Mouse (Mus musculus) neural tube, embryonic 11.5 days (tissue): ENCODE results near the gene Tmod2. TPM values are rescaled to one million over a fixed set of nuclear protein-coding genes. Genes with fewer than 3 reads are reported as not detected.

Source experiments
- ATAC-seq: fragments of 200-750 bp; cut with Nextera tagmentation; 2 replicates; pipeline ENCODE4 v1.8.0; 2017; ENCODE audit warnings: moderate number of reproducible peaks, mild to moderate bottlenecking, moderate TSS enrichment, moderate library complexity; ENCODE audit not compliant: insufficient read depth, low FRiP score, low TSS enrichment
- DNase-seq: peaks from one replicate; pipeline ENCODE4 v3.0.0-alpha.2; 2015; ENCODE audit warnings: low spot score
- H3K27ac ChIP-seq: fragments of 300-500 bp; sonication (generic); 2 replicates; pipeline ENCODE4 v1.5.1; 2014; ENCODE audit warnings: low read depth, mild to moderate bottlenecking, low read length
- H3K27me3 ChIP-seq: fragments of 300-500 bp; sonication (generic); 2 replicates; pipeline ENCODE4 v1.6.1; 2014; ENCODE audit warnings: mild to moderate bottlenecking, low read length, mixed read lengths; ENCODE audit not compliant: control insufficient read depth, insufficient read depth
- H3K36me3 ChIP-seq: fragments of 300-500 bp; sonication (generic); 2 replicates; pipeline ENCODE4 v1.6.1; 2014; ENCODE audit warnings: mild to moderate bottlenecking, low read length, moderate library complexity, mixed read lengths; ENCODE audit not compliant: control insufficient read depth, insufficient read depth
- H3K4me1 ChIP-seq: fragments of 300-500 bp; sonication (generic); 2 replicates; pipeline ENCODE4 v1.6.1; 2014; ENCODE audit warnings: low read length, mixed read lengths; ENCODE audit not compliant: control insufficient read depth, insufficient read depth
- H3K4me2 ChIP-seq: fragments of 300-500 bp; sonication (generic); 2 replicates; pipeline ENCODE4 v1.6.1; 2014; ENCODE audit warnings: low read depth, mild to moderate bottlenecking, moderate library complexity
- H3K4me3 ChIP-seq: fragments of 300-500 bp; sonication (generic); 2 replicates; pipeline ENCODE4 v1.5.1; 2014; ENCODE audit warnings: low read depth, low read length
- H3K9ac ChIP-seq: fragments of 300-500 bp; sonication (generic); 2 replicates; pipeline ENCODE4 v1.6.1; 2014; ENCODE audit warnings: mild to moderate bottlenecking, low read length
- H3K9me3 ChIP-seq: fragments of 300-500 bp; sonication (generic); 2 replicates; pipeline ENCODE4 v1.6.1; 2016; ENCODE audit warnings: low read length; ENCODE audit not compliant: control insufficient read depth
- WGBS: fragments of 180-500 bp; shearing (Covaris S2); extraction: QIAGEN DNeasy Blood & Tissue Kit; methylation state at CpG from one replicate; pipeline ENCODE4 v1.1.7; 2014; 5-methylcytosine and 5-hydroxymethylcytosine counted together
- polyA plus RNA-seq: library from polyadenylated mRNA; unstranded; fragments of >200 nt; fragmentation: Nextera tagmentation; extraction: Ambion mirVana; gene quantifications from 2 replicates; pipeline ENCODE4 v1.2.1, GENCODE M21; 2014

The Tmod2 gene
- polyA plus RNA-seq, 1 experiment from 2014 or later: 58.8 TPM

- no peak for ATAC-seq
- H3K9ac ChIP-seq: no peak overlapping the region
- no peak for DNase-seq
- no peaks in the 10 kb centered on the region for H3K36me3 ChIP-seq
- WGBS: 81% methylated on average over 3 of the region's 3 CpGs
- H3K27ac ChIP-seq: no peak overlapping the region
- no peaks in the 10 kb centered on the region for H3K27me3 ChIP-seq
- H3K9me3 ChIP-seq: no peaks in the 10 kb centered on the region
- H3K4me1 ChIP-seq: no peaks in the 10 kb centered on the region
- H3K4me2 ChIP-seq: no peak overlapping the region
- H3K4me3 ChIP-seq: no peak overlapping the region
These were observed 5.4 kb upstream of the Tmod2 start for GRCm38 (mm10) chr9:75616560-75616959.

GRCm38 (mm10) chr9:75609965-75610364 is 1.2 kb downstream of the Tmod2 start:
- H3K27ac ChIP-seq: no peak overlapping the region; the same call in 1 of the 2 replicates
- peak overlapping the region; percentile 77 for H3K4me2 ChIP-seq
- no peaks in the 10 kb centered on the region for H3K36me3 ChIP-seq
- no peaks in the 10 kb centered on the region for H3K9me3 ChIP-seq
- no peaks in the 10 kb centered on the region for H3K4me1 ChIP-seq
- H3K9ac ChIP-seq: peak overlapping the region; percentile 75
- 22% methylated on average over 16 of the region's 16 CpGs for WGBS
- DNase-seq: peak; percentile 20
- peak overlapping the region; percentile 81 for H3K4me3 ChIP-seq
- H3K27me3 ChIP-seq: no peaks in the 10 kb centered on the region
- no peak for ATAC-seq

GRCm38 (mm10) chr9:75609505-75609904 is 1.6 kb downstream of the Tmod2 start:
- H3K4me2 ChIP-seq: peak overlapping the region; percentile 77
- no peaks in the 10 kb centered on the region for H3K36me3 ChIP-seq
- no peaks in the 10 kb centered on the region for H3K9me3 ChIP-seq
- ATAC-seq (peak; percentile 33; the same call in 1 of the 2 replicates), DNase-seq (peak; percentile 35)
- H3K4me1 ChIP-seq: no peaks in the 10 kb centered on the region
- H3K27ac ChIP-seq: no peak overlapping the region
- 50% methylated on average over 1 of the region's 1 CpGs for WGBS
- H3K27me3 ChIP-seq: no peaks in the 10 kb centered on the region
- H3K9ac ChIP-seq: no peak overlapping the region; the same call in 1 of the 2 replicates
- H3K4me3 ChIP-seq: peak overlapping the region; percentile 81

GRCm38 (mm10) chr9:75607496-75607895 is 3.6 kb downstream of the Tmod2 start:
- ATAC-seq: no peak
- H3K27me3 ChIP-seq: no peaks in the 10 kb centered on the region
- no peak overlapping the region for H3K4me3 ChIP-seq
- H3K9ac ChIP-seq: no peak overlapping the region
- no peak for DNase-seq
- no peaks in the 10 kb centered on the region for H3K4me1 ChIP-seq
- 90% methylated on average over 4 of the region's 4 CpGs for WGBS
- H3K27ac ChIP-seq: no peak overlapping the region
- no peak overlapping the region for H3K4me2 ChIP-seq
- H3K36me3 ChIP-seq: no peaks in the 10 kb centered on the region
- H3K9me3 ChIP-seq: no peaks in the 10 kb centered on the region

GRCm38 (mm10) chr9:75601510-75601909 is 9.6 kb downstream of the Tmod2 start:
- Histone ChIP-seq H3K9ac (no peak overlapping the region), H3K27me3 (no peaks in the 10 kb centered on the region), H3K4me2 (no peak overlapping the region), H3K4me1 (no peaks in the 10 kb centered on the region), H3K36me3 (no peaks in the 10 kb centered on the region), H3K4me3 (no peak overlapping the region), H3K9me3 (no peaks in the 10 kb centered on the region), H3K27ac (no peak overlapping the region)
- WGBS: 45% methylated on average over 12 of the region's 12 CpGs
- no peak for DNase-seq
- ATAC-seq: no peak

- Histone ChIP-seq H3K9ac (no peak overlapping the region), H3K27ac (no peak overlapping the region), H3K27me3 (no peaks in the 10 kb centered on the region), H3K4me3 (no peak overlapping the region), H3K4me2 (no peak overlapping the region), H3K36me3 (no peaks in the 10 kb centered on the region), H3K9me3 (no peaks in the 10 kb centered on the region), H3K4me1 (no peaks in the 10 kb centered on the region)
- DNase-seq (no peak), ATAC-seq (no peak)
- 79% methylated on average over 7 of the region's 7 CpGs for WGBS
These were observed 10.8 kb downstream of the Tmod2 start for GRCm38 (mm10) chr9:75600166-75600934.

- peaks cover 3% of the 10 kb centered on the region; the same call in 1 of the 2 replicates for H3K36me3 ChIP-seq
- H3K4me3 ChIP-seq: no peak overlapping the region
- H3K9ac ChIP-seq: no peak overlapping the region
- H3K9me3 ChIP-seq: no peaks in the 10 kb centered on the region
- H3K4me2 ChIP-seq: no peak overlapping the region
- H3K27me3 ChIP-seq: no peaks in the 10 kb centered on the region
- WGBS: 52% methylated on average over 5 of the region's 5 CpGs
- ATAC-seq: peak; percentile 50; the same call in 1 of the 2 replicates
- peak; percentile 42 for DNase-seq
- no peaks in the 10 kb centered on the region for H3K4me1 ChIP-seq
- H3K27ac ChIP-seq: no peak overlapping the region
These were observed 11.8 kb downstream of the Tmod2 start for GRCm38 (mm10) chr9:75599191-75599841.

GRCm38 (mm10) chr9:75597596-75597995 is 13.5 kb downstream of the Tmod2 start:
- 79% methylated on average over 4 of the region's 4 CpGs for WGBS
- peaks cover 5% of the 10 kb centered on the region for H3K36me3 ChIP-seq
- H3K4me3 ChIP-seq: no peak overlapping the region
- H3K27ac ChIP-seq: no peak overlapping the region
- no peaks in the 10 kb centered on the region for H3K9me3 ChIP-seq
- ATAC-seq (no peak), DNase-seq (no peak)
- no peak overlapping the region for H3K9ac ChIP-seq
- H3K27me3 ChIP-seq: no peaks in the 10 kb centered on the region
- no peaks in the 10 kb centered on the region for H3K4me1 ChIP-seq
- H3K4me2 ChIP-seq: no peak overlapping the region

- H3K36me3 ChIP-seq: peaks cover 5% of the 10 kb centered on the region
- no peaks in the 10 kb centered on the region for H3K9me3 ChIP-seq
- no peak for ATAC-seq
- H3K9ac ChIP-seq: no peak overlapping the region
- no peak overlapping the region for H3K4me3 ChIP-seq
- H3K4me1 ChIP-seq: no peaks in the 10 kb centered on the region
- no peaks in the 10 kb centered on the region for H3K27me3 ChIP-seq
- DNase-seq: no peak
- 94% methylated on average over 13 of the region's 13 CpGs for WGBS
- H3K27ac ChIP-seq: no peak overlapping the region
- H3K4me2 ChIP-seq: no peak overlapping the region
These were observed 14.1 kb downstream of the Tmod2 start for GRCm38 (mm10) chr9:75597036-75597435.
